Mouse (Mus musculus) embryonic facial prominence, embryonic 14.5 days (tissue): Measurements from ENCODE around the gene Tmem121. TPM values are rescaled to one million over a fixed set of nuclear protein-coding genes. Genes with fewer than 3 reads are reported as not detected.

Experiments used
- ATAC-seq: fragments of 200-750 bp; cut with Nextera tagmentation; 2 replicates; pipeline ENCODE4 v1.8.0; 2017; ENCODE audit warnings: low read depth, moderate number of reproducible peaks, moderate TSS enrichment
- DNase-seq: peaks from one replicate; pipeline ENCODE4 v3.0.0-alpha.2; 2015; ENCODE audit warnings: low spot score
- H3K27ac ChIP-seq: fragments of 300-500 bp; sonication (generic); replicated peaks from 2 replicates; pipeline ENCODE4 v1.5.1; 2014; ENCODE audit warnings: low read depth, mild to moderate bottlenecking, low read length, moderate library complexity
- H3K27me3 ChIP-seq: fragments of 300-500 bp; sonication (generic); replicated peaks from 2 replicates; pipeline ENCODE4 v1.6.1; 2014; ENCODE audit warnings: low read length; ENCODE audit not compliant: control insufficient read depth, insufficient read depth
- H3K36me3 ChIP-seq: fragments of 300-500 bp; sonication (generic); 2 replicates; pipeline ENCODE4 v1.6.1; 2014; ENCODE audit warnings: low read length, mixed read lengths; ENCODE audit not compliant: control insufficient read depth, insufficient read depth
- H3K4me1 ChIP-seq: fragments of 300-500 bp; sonication (generic); 2 replicates; pipeline ENCODE4 v1.6.1; 2014; ENCODE audit warnings: antibody characterized with exemption, low read length; ENCODE audit not compliant: control insufficient read depth, insufficient read depth
- H3K4me2 ChIP-seq: fragments of 300-500 bp; sonication (generic); 2 replicates; pipeline ENCODE4 v1.6.1; 2014; ENCODE audit warnings: low read depth, mild to moderate bottlenecking, low read length, moderate library complexity, mixed read lengths
- H3K4me3 ChIP-seq: fragments of 300-500 bp; sonication (generic); 2 replicates; pipeline ENCODE4 v1.5.1; 2014; ENCODE audit warnings: low read depth, mild to moderate bottlenecking, low read length
- H3K9ac ChIP-seq: fragments of 300-500 bp; sonication (generic); 2 replicates; pipeline ENCODE4 v1.6.1; 2014; ENCODE audit warnings: low read depth, mild to moderate bottlenecking, low read length, moderate library complexity, mixed read lengths
- H3K9me3 ChIP-seq: fragments of 300-500 bp; sonication (generic); 2 replicates; pipeline ENCODE4 v1.6.1; 2016; ENCODE audit warnings: low read length; ENCODE audit not compliant: control insufficient read depth
- WGBS: fragments of 180-500 bp; shearing (Covaris S2); extraction: QIAGEN DNeasy Blood & Tissue Kit; methylation state at CpG from one replicate; pipeline ENCODE4 v1.1.7; 2014; 5-methylcytosine and 5-hydroxymethylcytosine counted together
- polyA plus RNA-seq: library from polyadenylated mRNA; unstranded; fragments of >200 nt; fragmentation: Nextera tagmentation; extraction: Ambion mirVana; gene quantifications from 2 replicates; pipeline ENCODE4 v1.2.1, GENCODE M21; 2014

The Tmem121 gene
- polyA plus RNA-seq, 1 experiment from 2014 or later: 8.7 TPM

DNA sequence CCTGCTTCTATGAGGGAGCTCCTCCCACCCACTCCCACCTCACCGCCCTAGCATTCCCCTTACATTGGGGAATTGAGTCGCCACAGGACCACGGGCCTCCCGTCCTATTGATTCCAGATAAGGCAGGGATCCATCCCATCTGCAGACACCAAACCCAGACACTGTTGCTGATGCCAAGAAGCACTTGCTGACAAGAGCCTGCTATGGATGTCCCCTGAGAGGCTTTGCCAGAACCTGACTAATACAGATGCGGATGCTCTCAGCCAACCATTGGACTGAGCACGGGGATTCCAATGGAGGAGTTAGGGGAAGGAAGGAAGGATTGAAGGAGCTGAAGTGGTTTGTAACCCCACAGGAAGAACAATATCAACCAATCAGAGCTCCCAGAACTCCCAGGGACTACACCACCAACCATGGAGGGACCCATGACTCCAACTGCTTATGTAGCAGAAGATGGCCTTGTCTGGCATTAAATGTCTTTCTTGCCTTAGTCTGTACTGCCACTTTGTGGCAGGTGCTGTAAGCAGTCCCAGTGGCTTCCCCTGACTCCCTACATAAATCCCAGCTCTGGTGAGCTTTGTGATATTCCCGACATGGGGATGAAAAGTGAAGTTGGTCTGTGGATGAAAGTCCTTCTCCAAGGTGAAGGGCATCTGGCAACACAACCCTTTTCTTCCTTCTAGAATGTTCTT is 19.7 kb downstream of the Tmem121 start:
- 86% methylated on average over 7 of the region's 7 CpGs for WGBS
- H3K9ac ChIP-seq: no peak overlapping the region

DNA sequence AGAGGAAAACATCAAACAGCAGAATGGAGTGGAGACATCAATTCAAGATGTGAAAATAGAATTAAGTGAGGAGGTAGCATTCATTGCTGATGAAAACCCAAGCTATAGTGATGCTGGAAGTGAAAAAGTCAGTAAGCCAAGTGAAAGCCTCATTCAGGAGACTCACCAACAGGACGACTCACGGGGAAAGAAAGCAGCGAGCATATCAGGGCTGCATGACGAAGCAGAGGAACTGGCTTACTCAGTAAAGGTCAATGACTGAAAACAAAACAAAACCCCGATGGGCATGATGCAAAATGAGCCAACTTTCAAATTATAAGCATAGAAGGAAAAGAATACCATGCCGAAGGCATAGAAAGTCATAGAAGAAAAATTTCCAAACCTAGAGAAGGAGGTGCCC is 22.0 kb downstream of the Tmem121 start:
- Histone ChIP-seq H3K4me1 (no peaks in the 10 kb centered on the region), H3K27me3 (no peaks in the 10 kb centered on the region)

More for the DNA sequence above, 19.7 kb downstream of the Tmem121 start:
- H3K9me3 ChIP-seq: 0 out of 2 replicates have a peak, but pooled peaks cover 7% of the 10 kb centered on the region
- H3K4me1 ChIP-seq: no peaks in the 10 kb centered on the region
- H3K27ac ChIP-seq: no peak overlapping the region
- H3K4me2 ChIP-seq: no peak overlapping the region
- no peak for DNase-seq
- ATAC-seq: no peak
- H3K4me3 ChIP-seq: no peak overlapping the region
- H3K27me3 ChIP-seq: no peaks in the 10 kb centered on the region
- no peaks in the 10 kb centered on the region for H3K36me3 ChIP-seq

DNA sequence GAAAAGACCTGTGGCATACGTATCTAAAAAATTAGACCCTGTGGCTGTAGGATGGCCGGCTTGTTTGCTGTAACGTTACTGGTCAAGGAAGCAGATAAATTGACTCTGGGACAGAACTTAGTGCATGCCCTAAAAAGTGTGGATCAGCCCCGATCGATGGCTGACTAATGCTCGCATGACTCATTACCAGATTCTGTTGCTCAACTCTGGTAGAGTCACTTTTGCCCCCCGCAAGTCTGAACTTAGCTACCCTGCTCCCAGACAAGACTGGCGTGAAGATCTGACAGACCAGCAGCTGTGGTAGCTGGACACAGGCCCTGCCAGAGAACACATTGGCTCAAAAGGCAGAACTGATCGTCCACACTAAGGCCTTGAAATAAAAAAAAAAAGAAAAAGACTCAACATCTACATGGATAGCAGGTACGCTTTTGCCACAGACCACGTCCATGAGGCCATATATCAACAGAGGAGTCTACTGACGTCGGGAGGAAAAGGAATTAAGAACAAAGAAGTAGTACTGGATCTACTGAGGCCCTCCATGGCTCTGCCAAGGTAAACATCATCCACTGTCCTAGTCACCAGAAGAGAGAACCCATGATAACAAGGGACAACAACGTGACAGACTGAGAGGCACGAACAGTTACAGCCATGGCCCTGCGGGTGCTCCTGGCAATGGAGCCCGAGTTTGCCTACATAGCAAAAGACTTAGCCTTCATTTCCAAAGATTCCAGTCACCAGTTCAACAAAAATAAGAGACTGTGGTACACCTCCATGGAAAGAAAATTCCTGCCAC is 25.1 kb downstream of the Tmem121 start:
- WGBS: 83% methylated on average over 17 of the region's 17 CpGs
- no peaks in the 10 kb centered on the region for H3K9me3 ChIP-seq
- ATAC-seq (no peak), DNase-seq (no peak)
- no peak overlapping the region for H3K27ac ChIP-seq
- H3K9ac ChIP-seq: no peak overlapping the region
- H3K4me3 ChIP-seq: no peak overlapping the region
- no peaks in the 10 kb centered on the region for H3K36me3 ChIP-seq
- H3K27me3 ChIP-seq: no peaks in the 10 kb centered on the region
- no peak overlapping the region for H3K4me2 ChIP-seq
- H3K4me1 ChIP-seq: no peaks in the 10 kb centered on the region

More for the DNA sequence above, 22.0 kb downstream of the Tmem121 start:
- H3K36me3 ChIP-seq: no peaks in the 10 kb centered on the region
- DNase-seq (no peak), ATAC-seq (no peak)
- H3K4me2 ChIP-seq: no peak overlapping the region
- 77% methylated on average over 6 of the region's 6 CpGs for WGBS
- no peaks in the 10 kb centered on the region for H3K9me3 ChIP-seq
- no peak overlapping the region for H3K9ac ChIP-seq
- H3K4me3 ChIP-seq: no peak overlapping the region
- no peak overlapping the region for H3K27ac ChIP-seq

DNA sequence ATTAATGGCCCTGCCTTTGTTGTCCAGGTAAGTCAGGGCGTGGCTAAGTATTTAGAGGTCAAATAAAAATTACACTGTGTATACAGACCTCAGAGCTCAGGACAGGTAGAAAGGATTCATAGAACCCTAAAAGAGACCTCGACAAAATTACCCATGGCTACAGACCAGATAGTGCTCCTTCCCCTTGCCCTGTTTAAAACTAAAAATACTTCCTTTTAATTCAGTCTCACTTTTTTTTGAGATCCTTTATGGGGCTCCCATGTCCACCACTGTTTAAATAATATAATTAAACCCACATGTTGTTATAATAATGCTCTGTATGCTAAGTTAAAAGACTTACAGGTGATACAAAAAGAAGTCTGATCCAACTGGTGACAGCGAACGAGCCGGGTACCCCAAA is 26.0 kb downstream of the Tmem121 start:
- no peak overlapping the region for H3K9ac ChIP-seq
- no peak overlapping the region for H3K27ac ChIP-seq
- H3K27me3 ChIP-seq: no peaks in the 10 kb centered on the region
- ATAC-seq (no peak), DNase-seq (no peak)
- H3K4me1 ChIP-seq: no peaks in the 10 kb centered on the region
- 81% methylated on average over 5 of the region's 5 CpGs for WGBS
- H3K9me3 ChIP-seq: no peaks in the 10 kb centered on the region
- no peak overlapping the region for H3K4me3 ChIP-seq
- no peak overlapping the region for H3K4me2 ChIP-seq
- no peaks in the 10 kb centered on the region for H3K36me3 ChIP-seq

DNA sequence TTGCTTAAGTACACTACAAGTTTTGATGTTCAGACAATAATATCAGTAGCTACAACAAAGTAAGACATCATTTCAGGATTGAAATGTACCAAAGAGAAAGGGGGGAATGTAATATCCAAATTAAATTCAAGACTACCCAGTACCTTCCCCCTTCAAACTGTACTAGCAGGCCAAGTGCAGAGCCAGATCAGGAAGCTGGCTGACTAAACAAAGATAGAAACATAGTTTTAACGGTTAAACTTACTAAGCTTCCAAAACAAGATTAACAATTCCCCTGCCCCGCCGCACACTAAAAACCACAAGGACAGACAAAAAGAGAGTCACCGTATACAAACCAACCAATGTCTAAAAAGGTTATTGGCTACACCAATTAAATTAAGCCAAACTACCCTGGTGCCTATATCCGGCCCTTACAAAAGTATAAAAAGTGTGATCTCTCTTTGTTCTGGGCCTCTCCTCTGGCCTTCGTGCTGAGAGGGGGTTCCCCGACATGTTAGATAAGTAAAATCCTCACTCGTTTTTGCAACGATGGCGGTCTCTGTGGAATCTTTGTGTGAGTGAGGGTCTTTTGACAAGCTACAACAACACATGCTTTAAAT is 26.7 kb downstream of the Tmem121 start:
- no peak for DNase-seq
- ATAC-seq: no peak
- Histone ChIP-seq H3K4me1 (no peaks in the 10 kb centered on the region), H3K9me3 (no peaks in the 10 kb centered on the region), H3K27me3 (no peaks in the 10 kb centered on the region), H3K27ac (no peak overlapping the region), H3K36me3 (no peaks in the 10 kb centered on the region), H3K4me2 (no peak overlapping the region), H3K4me3 (no peak overlapping the region), H3K9ac (no peak overlapping the region)
- 86% methylated on average over 10 of the region's 10 CpGs for WGBS

DNA sequence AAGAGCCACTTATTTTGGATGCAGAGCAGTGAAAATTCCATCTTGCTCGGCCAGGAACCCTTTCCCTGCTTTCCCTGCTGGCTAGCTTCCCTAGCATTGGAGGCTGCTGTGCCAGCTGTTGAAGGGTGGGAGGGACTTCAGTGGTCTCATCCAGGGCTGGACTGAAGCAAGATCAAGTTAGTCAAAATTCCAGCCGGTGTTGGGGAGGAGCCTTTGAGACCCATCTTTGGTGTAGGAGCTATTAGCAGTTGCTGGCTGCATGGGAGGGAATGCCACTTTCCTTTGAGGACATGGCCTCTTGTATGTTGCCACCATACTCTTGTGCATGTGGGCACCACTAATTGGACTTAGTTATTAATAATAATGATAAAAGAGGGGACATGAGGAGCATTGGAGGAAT is 27.5 kb downstream of the Tmem121 start:
- 82% methylated on average over 2 of the region's 2 CpGs for WGBS
- Histone ChIP-seq H3K4me1 (no peaks in the 10 kb centered on the region), H3K4me3 (no peak overlapping the region), H3K27ac (no peak overlapping the region), H3K9ac (no peak overlapping the region), H3K4me2 (no peak overlapping the region), H3K36me3 (no peaks in the 10 kb centered on the region), H3K9me3 (no peaks in the 10 kb centered on the region), H3K27me3 (no peaks in the 10 kb centered on the region)
- DNase-seq (no peak), ATAC-seq (no peak)

DNA sequence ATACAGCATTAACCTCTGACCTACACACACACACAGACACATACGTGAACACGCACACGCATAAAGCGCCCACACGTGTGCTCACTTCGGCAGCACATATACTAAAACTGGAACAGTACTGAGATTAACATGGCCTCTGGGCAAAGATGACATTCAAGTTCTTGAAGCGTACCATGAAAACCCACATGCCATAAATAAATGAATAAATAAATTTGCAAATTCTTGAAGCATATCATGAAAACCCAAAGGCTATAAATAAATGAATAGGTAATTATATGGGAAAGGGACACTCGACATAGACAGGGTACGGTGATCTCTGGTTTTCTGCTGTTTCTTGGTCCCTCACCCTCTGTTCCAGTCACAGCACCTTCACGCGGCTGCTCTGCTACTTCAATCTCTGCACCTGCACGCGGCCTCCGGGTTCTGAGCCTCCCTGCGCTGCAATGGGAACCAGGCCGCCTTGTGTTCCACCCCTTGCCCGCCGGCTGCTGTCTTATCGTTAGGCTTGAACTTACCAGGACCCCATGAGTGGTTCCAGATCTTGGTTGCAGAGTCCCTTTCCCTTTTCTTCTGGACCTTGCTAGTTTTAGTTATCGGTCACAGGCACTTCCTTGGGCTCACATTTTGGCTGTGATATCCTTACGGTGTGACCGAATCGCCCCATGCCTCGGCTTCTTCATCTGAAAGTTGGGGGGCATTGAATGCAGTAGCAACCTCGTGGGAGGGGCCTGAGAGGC is 28.5 kb downstream of the Tmem121 start:
- Histone ChIP-seq H3K36me3 (no peaks in the 10 kb centered on the region), H3K27me3 (no peaks in the 10 kb centered on the region), H3K9me3 (no peaks in the 10 kb centered on the region), H3K9ac (no peak overlapping the region), H3K4me1 (no peaks in the 10 kb centered on the region), H3K4me3 (no peak overlapping the region), H3K27ac (no peak overlapping the region), H3K4me2 (no peak overlapping the region)
- DNase-seq (no peak), ATAC-seq (no peak)
- WGBS: 83% methylated on average over 25 of the region's 25 CpGs

DNA sequence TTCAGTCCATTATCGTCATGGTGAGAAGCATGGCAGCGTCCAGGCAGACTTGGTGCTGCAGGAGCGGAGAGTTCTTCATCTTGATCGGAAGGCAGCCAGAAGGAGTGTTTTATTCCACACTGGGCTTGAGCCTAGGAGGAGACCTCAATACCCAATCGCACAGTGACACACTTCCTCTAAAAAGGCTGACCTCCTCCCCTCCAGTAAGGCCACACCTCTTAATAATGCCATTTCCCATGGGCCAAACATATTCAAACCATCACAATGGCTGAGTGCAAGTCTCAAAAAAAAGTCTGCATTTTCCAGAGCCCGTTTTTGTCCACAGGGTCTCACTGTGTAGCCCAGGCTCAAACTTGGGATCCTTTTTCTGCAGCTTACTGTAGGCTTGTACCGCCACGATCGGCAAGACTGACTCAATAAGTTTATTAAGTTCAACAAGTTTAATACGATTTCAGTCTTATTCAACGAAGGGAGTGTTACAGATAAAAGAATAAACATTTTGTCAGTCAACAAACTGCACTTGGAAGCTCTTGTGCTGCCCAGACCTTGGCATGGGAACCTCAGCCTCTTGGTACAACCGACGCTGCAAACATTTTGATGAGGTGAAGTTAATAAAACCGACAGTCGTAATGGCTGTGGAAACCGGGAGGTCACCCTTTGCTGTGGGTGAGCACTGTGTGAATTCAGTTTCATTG is 29.4 kb downstream of the Tmem121 start:
- WGBS: 81% methylated on average over 16 of the region's 16 CpGs
- ATAC-seq (no peak), DNase-seq (no peak)
- H3K27me3 ChIP-seq: no peaks in the 10 kb centered on the region
- no peaks in the 10 kb centered on the region for H3K36me3 ChIP-seq
- H3K9ac ChIP-seq: no peak overlapping the region
- H3K4me2 ChIP-seq: no peak overlapping the region
- no peak overlapping the region for H3K27ac ChIP-seq
- no peaks in the 10 kb centered on the region for H3K4me1 ChIP-seq
- H3K9me3 ChIP-seq: no peaks in the 10 kb centered on the region
- no peak overlapping the region for H3K4me3 ChIP-seq
